Mouse (Mus musculus): ENCODE measurements at regions not wholly inside any gene's neighbourhood (a gene's known extent, or its start where the extent isn't known, plus 50 kb on each side); places are given as distances from the start of the nearest gene placed in this dataset.

DNA sequence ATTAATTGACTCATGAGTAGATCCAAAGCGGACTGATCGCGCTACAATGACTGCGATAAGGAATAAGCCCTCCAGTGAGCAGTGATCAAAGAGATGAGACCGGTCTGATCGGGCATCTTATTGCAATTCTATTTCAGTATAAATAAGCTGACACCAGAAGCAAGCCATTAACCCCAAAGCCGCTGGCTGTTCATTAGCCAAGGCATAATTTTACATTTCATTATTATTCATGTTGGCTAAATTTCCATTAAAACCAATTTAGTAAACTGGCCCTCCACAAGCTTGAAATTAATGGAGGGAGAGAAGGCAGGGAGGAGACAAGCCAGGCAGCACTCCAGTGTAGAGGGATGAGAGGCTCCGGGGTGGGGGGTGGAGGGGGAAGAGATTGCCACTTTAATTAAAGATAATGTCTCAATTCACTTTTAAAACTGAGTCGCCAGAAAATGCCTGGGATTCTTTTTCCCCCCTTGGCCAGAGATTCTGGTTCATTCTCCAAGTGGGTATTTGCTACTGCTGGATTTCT is 66.3 kb downstream of the Irx6 start:
- TF ChIP-seq GATA1 (IDR thresholded peaks at IDR 0.05; ENCODE audit: low read length) (no peak), TAL1 (IDR thresholded peaks at IDR 0.05; ENCODE audit: low read length) (no peak)

Data from erythroblast, embryonic 14.5 days (primary cell).